Mouse (Mus musculus) lung, embryonic 14.5 days (tissue): ENCODE results near the gene Secisbp2. TPM values are rescaled to one million over a fixed set of nuclear protein-coding genes. Genes with fewer than 3 reads are reported as not detected.

Experiments used
- ATAC-seq: fragments of 200-750 bp; cut with Nextera tagmentation; 2 replicates; pipeline ENCODE4 v1.8.0; 2017; ENCODE audit warnings: mild to moderate bottlenecking, moderate TSS enrichment, moderate library complexity; ENCODE audit not compliant: insufficient read depth
- DNase-seq: peaks from one replicate; pipeline ENCODE4 v3.0.0-alpha.2; 2015
- H3K27ac ChIP-seq: fragments of 300-500 bp; sonication (generic); 2 replicates; pipeline ENCODE4 v1.5.1; 2014; ENCODE audit warnings: low read depth, mild to moderate bottlenecking, moderate library complexity
- H3K27me3 ChIP-seq: fragments of 300-500 bp; sonication (generic); 2 replicates; pipeline ENCODE4 v1.6.1; 2014; ENCODE audit warnings: low read length, control low read depth; ENCODE audit not compliant: insufficient read depth
- H3K36me3 ChIP-seq: fragments of 300-500 bp; sonication (generic); 2 replicates; pipeline ENCODE4 v1.6.1; 2014; ENCODE audit warnings: control low read depth; ENCODE audit not compliant: insufficient read depth
- H3K4me1 ChIP-seq: fragments of 300-500 bp; sonication (generic); 2 replicates; pipeline ENCODE4 v1.6.1; 2014; ENCODE audit warnings: antibody characterized with exemption, control low read depth; ENCODE audit not compliant: insufficient read depth
- H3K4me2 ChIP-seq: fragments of 300-500 bp; sonication (generic); 2 replicates; pipeline ENCODE4 v1.6.1; 2014; ENCODE audit warnings: mild to moderate bottlenecking
- H3K4me3 ChIP-seq: fragments of 300-500 bp; sonication (generic); 2 replicates; pipeline ENCODE4 v1.5.1; 2014; ENCODE audit warnings: low read depth, low read length
- H3K9ac ChIP-seq: fragments of 300-500 bp; sonication (generic); 2 replicates; pipeline ENCODE4 v1.6.1; 2014
- H3K9me3 ChIP-seq: fragments of 300-500 bp; sonication (generic); 2 replicates; pipeline ENCODE4 v1.6.1; 2016; ENCODE audit warnings: low read depth, low read length, control low read depth
- CTCF ChIP-seq: IDR thresholded peaks from 2 replicates; pipeline ENCODE4 v1.5.1; 2016; ENCODE audit warnings: antibody characterized with exemption, low read depth
- WGBS: fragments of 180-500 bp; shearing (Covaris S2); extraction: QIAGEN DNeasy Blood & Tissue Kit; methylation state at CpG from one replicate; pipeline ENCODE4 v1.1.7; 2014; 5-methylcytosine and 5-hydroxymethylcytosine counted together
- polyA plus RNA-seq: library from polyadenylated mRNA; unstranded; fragments of >200 nt; fragmentation: Nextera tagmentation; extraction: Ambion mirVana; gene quantifications from 2 replicates; pipeline ENCODE4 v1.2.1, GENCODE M21; 2014

Gene Secisbp2
- polyA plus RNA-seq, 1 experiment from 2014 or later = 31.3 TPM

- Histone ChIP-seq H3K27me3 (no peaks in the 10 kb centered on the region), H3K4me3 (no peak overlapping the region), H3K4me1 (no peaks in the 10 kb centered on the region), H3K27ac (no peak overlapping the region), H3K9ac (no peak overlapping the region), H3K36me3 (no peaks in the 10 kb centered on the region), H3K9me3 (no peaks in the 10 kb centered on the region), H3K4me2 (no peak overlapping the region)
- WGBS = 81% methylated on average over 4 of the region's 4 CpGs
- DNase-seq (no peak), ATAC-seq (no peak)
- no peak for TF ChIP-seq CTCF
These were observed 69.1 kb downstream of the Secisbp2 start for GRCm38 (mm10) chr13:51720556-51720955.

- TF ChIP-seq CTCF = no peak
- Histone ChIP-seq H3K27ac (no peak overlapping the region), H3K4me2 (no peak overlapping the region), H3K9ac (no peak overlapping the region), H3K27me3 (no peaks in the 10 kb centered on the region), H3K4me3 (no peak overlapping the region), H3K36me3 (no peaks in the 10 kb centered on the region), H3K9me3 (no peaks in the 10 kb centered on the region), H3K4me1 (no peaks in the 10 kb centered on the region)
- 74% methylated on average over 5 of the region's 5 CpGs for WGBS
- ATAC-seq (no peak), DNase-seq (no peak)
These were observed 71.6 kb downstream of the Secisbp2 start for GRCm38 (mm10) chr13:51723114-51723513.

- ATAC-seq (no peak), DNase-seq (no peak)
- no peaks in the 10 kb centered on the region for H3K36me3 ChIP-seq
- no peak overlapping the region for H3K9ac ChIP-seq
- no peak overlapping the region for H3K27ac ChIP-seq
- TF ChIP-seq CTCF = no peak
- H3K9me3 ChIP-seq = no peaks in the 10 kb centered on the region
- no peaks in the 10 kb centered on the region for H3K4me1 ChIP-seq
- WGBS = 70% methylated on average over 6 of the region's 6 CpGs
- no peak overlapping the region for H3K4me3 ChIP-seq
- H3K4me2 ChIP-seq = no peak overlapping the region
- no peaks in the 10 kb centered on the region for H3K27me3 ChIP-seq
These were observed 73.1 kb downstream of the Secisbp2 start for GRCm38 (mm10) chr13:51724566-51724965.

GRCm38 (mm10) chr13:51725446-51725845 lies 73.9 kb downstream of the Secisbp2 start:
- Histone ChIP-seq H3K27ac (no peak overlapping the region), H3K4me2 (no peak overlapping the region), H3K4me1 (peaks cover under 1% of the 10 kb centered on the region; the same call in 1 of the 2 replicates), H3K36me3 (no peaks in the 10 kb centered on the region), H3K4me3 (no peak overlapping the region), H3K9me3 (no peaks in the 10 kb centered on the region), H3K27me3 (no peaks in the 10 kb centered on the region), H3K9ac (no peak overlapping the region)
- DNase-seq (no peak), ATAC-seq (no peak)
- WGBS = 82% methylated on average over 7 of the region's 7 CpGs
- no peak for TF ChIP-seq CTCF

- WGBS = 65% methylated on average over 8 of the region's 8 CpGs
- ATAC-seq (no peak), DNase-seq (no peak)
- peaks cover 3% of the 10 kb centered on the region; the same call in 1 of the 2 replicates for H3K4me1 ChIP-seq
- TF ChIP-seq CTCF = no peak
- no peak overlapping the region for H3K4me3 ChIP-seq
- H3K36me3 ChIP-seq = no peaks in the 10 kb centered on the region
- H3K27me3 ChIP-seq = no peaks in the 10 kb centered on the region
- no peak overlapping the region for H3K27ac ChIP-seq
- H3K4me2 ChIP-seq = no peak overlapping the region
- H3K9ac ChIP-seq = no peak overlapping the region
- no peaks in the 10 kb centered on the region for H3K9me3 ChIP-seq
These were observed 74.6 kb downstream of the Secisbp2 start for GRCm38 (mm10) chr13:51725926-51726574.

- Histone ChIP-seq H3K27me3 (no peaks in the 10 kb centered on the region), H3K36me3 (no peaks in the 10 kb centered on the region), H3K4me2 (no peak overlapping the region), H3K9me3 (no peaks in the 10 kb centered on the region), H3K4me3 (no peak overlapping the region), H3K9ac (no peak overlapping the region), H3K4me1 (peaks cover 3% of the 10 kb centered on the region; the same call in 1 of the 2 replicates), H3K27ac (no peak overlapping the region)
- peak; percentile 36 for DNase-seq
- no peak for TF ChIP-seq CTCF
- no peak for ATAC-seq
- WGBS = 54% methylated on average over 6 of the region's 7 CpGs
These were observed 75.9 kb downstream of the Secisbp2 start for GRCm38 (mm10) chr13:51727364-51727763.

- Histone ChIP-seq H3K27me3 (no peaks in the 10 kb centered on the region), H3K9me3 (no peaks in the 10 kb centered on the region), H3K4me2 (no peak overlapping the region), H3K9ac (no peak overlapping the region), H3K27ac (peak overlapping the region; percentile 65; the same call in 1 of the 2 replicates), H3K4me3 (no peak overlapping the region), H3K36me3 (no peaks in the 10 kb centered on the region), H3K4me1 (peaks cover 3% of the 10 kb centered on the region; the same call in 1 of the 2 replicates)
- ATAC-seq (peak; percentile 57; the same call in 1 of the 2 replicates), DNase-seq (peak; percentile 62)
- WGBS = 0% methylated on average over 4 of the region's 4 CpGs
- TF ChIP-seq CTCF = peak; percentile 63
These were observed 78.4 kb downstream of the Secisbp2 start for GRCm38 (mm10) chr13:51729887-51730361.
